Mouse (Mus musculus) v-Abl transformed pro-B cells (cell line): Measurements from ENCODE around the gene Zfp60.

Experiments used
- in situ Hi-C, 2 experiments: fragments of 400-800 bp; cut with MboI; formaldehyde crosslinking; loops; one replicate each; pipeline ENCODE4 v1.15.1; 2025; ENCODE audit not compliant: unreplicated experiment in 2 of 2

Gene Zfp60

GRCm38 (mm10) chr7:27731281-27731883, at the start of gene Zfp60:
Gene Zfp60, plus strand, starts transcription at chr7:27731389.
- in situ Hi-C loops: loop anchor here in 1 of 2 experiments (10.0 kb wide), 1 partner anchor 193 kb away; the partner anchor contains the start of gene Zfp974

- in situ Hi-C loops: loop anchor here (5.0 to 25.0 kb wide), 3 partner anchors 254 to 622 kb away; partner anchors contain the start of genes Ltbp4 (in 2 of the 2), Dll3 (in 1 of the 2) and Zfp974 (in 1 of the 2)
Observed at GRCm38 (mm10) chr7:27683218-27683617, 48.0 kb upstream of the Zfp60 start.

- in situ Hi-C loops: loop anchor here (5.0 to 25.0 kb wide), 3 partner anchors 252 to 620 kb away; partner anchors contain the start of genes Dll3 (in 1 of the 2) and Zfp974 (in 1 of the 2)
Observed at GRCm38 (mm10) chr7:27685220-27685619, 46.0 kb upstream of the Zfp60 start.

- in situ Hi-C loops: loop anchor here (5.0 to 25.0 kb wide), 3 partner anchors 252 to 619 kb away; partner anchors contain the start of genes Dll3 (in 1 of the 2) and Zfp974 (in 1 of the 2)
Observed at GRCm38 (mm10) chr7:27685681-27686080, 45.5 kb upstream of the Zfp60 start.

- in situ Hi-C loops: loop anchor here (5.0 to 25.0 kb wide), 3 partner anchors 250 to 618 kb away; partner anchors contain the start of genes Dll3 (in 1 of the 2) and Zfp974 (in 1 of the 2)
Observed at GRCm38 (mm10) chr7:27687043-27687442, 44.1 kb upstream of the Zfp60 start.

- in situ Hi-C loops: loop anchor here (5.0 to 25.0 kb wide), 3 partner anchors 249 to 617 kb away; partner anchors contain the start of genes Dll3 (in 1 of the 2) and Zfp974 (in 1 of the 2)
Observed at GRCm38 (mm10) chr7:27687836-27688235, 43.4 kb upstream of the Zfp60 start.

- in situ Hi-C loops: loop anchor here (5.0 to 25.0 kb wide), 3 partner anchors 249 to 616 kb away; partner anchors contain the start of genes Dll3 (in 1 of the 2) and Zfp974 (in 1 of the 2)
Observed at GRCm38 (mm10) chr7:27688246-27688788, 42.9 kb upstream of the Zfp60 start.

GRCm38 (mm10) chr7:27688815-27689612, 42.2 kb upstream of the Zfp60 start, which contains the start of gene Zfp607b:
Gene Zfp607b, plus strand, starts transcription at chr7:27689340.
- in situ Hi-C loops: loop anchor here (5.0 to 25.0 kb wide), 3 partner anchors 248 to 616 kb away; partner anchors contain the start of genes Dll3 (in 1 of the 2) and Zfp974 (in 1 of the 2)

- in situ Hi-C loops: loop anchor here (5.0 to 25.0 kb wide), 4 partner anchors 36 to 254 kb away; partner anchors contain the start of gene Zfp974 (in 1 of the 2)
Observed at GRCm38 (mm10) chr7:27691076-27691475, 40.1 kb upstream of the Zfp60 start.

GRCm38 (mm10) chr7:27696711-27697110, 34.5 kb upstream of the Zfp60 start:
- in situ Hi-C loops: loop anchor here (10.0 to 25.0 kb wide), 2 partner anchors 241 to 248 kb away; partner anchors contain the start of gene Zfp974 (in 1 of the 2)

- in situ Hi-C loops: no loop called here
Observed at GRCm38 (mm10) chr7:27710402-27710801, 20.8 kb upstream of the Zfp60 start.

GRCm38 (mm10) chr7:27721951-27722350, 9.2 kb upstream of the Zfp60 start:
- in situ Hi-C loops: no loop called here

- in situ Hi-C loops: loop anchor here (5.0 kb wide), 2 partner anchors 34 to 74 kb away; partner anchors contain the start of gene Ttc9b (in 2 of the 2)
Observed at GRCm38 (mm10) chr7:27725566-27726538, 5.3 kb upstream of the Zfp60 start.

GRCm38 (mm10) chr7:27727471-27727870, 3.7 kb upstream of the Zfp60 start:
- in situ Hi-C loops: loop anchor here (5.0 kb wide), 2 partner anchors 35 to 75 kb away; partner anchors contain the start of gene Ttc9b (in 2 of the 2)

- in situ Hi-C loops: loop anchor here in 1 of 2 experiments (10.0 kb wide), 1 partner anchor 193 kb away; the partner anchor contains the start of gene Zfp974
Observed at GRCm38 (mm10) chr7:27731946-27732345, 757 bp downstream of the Zfp60 start.

GRCm38 (mm10) chr7:27732508-27732907, 1.3 kb downstream of the Zfp60 start:
- in situ Hi-C loops: loop anchor here in 1 of 2 experiments (10.0 kb wide), 1 partner anchor 192 kb away; the partner anchor contains the start of gene Zfp974

GRCm38 (mm10) chr7:27735457-27735856, 4.3 kb downstream of the Zfp60 start:
- in situ Hi-C loops: loop anchor here in 1 of 2 experiments (10.0 kb wide), 1 partner anchor 189 kb away; the partner anchor contains the start of gene Zfp974

GRCm38 (mm10) chr7:27756351-27757047, 25.3 kb downstream of the Zfp60 start:
- in situ Hi-C loops: no loop called here
